ENCODE assay signal across 15 mouse cellular contexts in genomic region chr13:92722389-92722788, GRCm38 (mm10).
DNase-seq lines count a peak whose midpoint lies in the region; ATAC-seq lines count a peak whose summit lies in the region.
"Had no signal": no experiment of that assay in that cellular context is flagged by ENCODE, and none has a peak within 500 bp of the region (broad histone marks: within the 10 kb centered on the region; RNA-seq: fewer than 3 reads in every experiment).

No protein-coding gene starts in this region.

- H3K27me3 ChIP-seq in kidney, embryonic 15.5 days: no peaks in the 10 kb centered on the region
- no peaks in the 10 kb centered on the region for H3K27me3 ChIP-seq in intestine, embryonic 15.5 days (replicated peaks)
- H3K27me3 ChIP-seq: CH12.LX; hindbrain, embryonic 15.5 days; midbrain, embryonic 12.5 days; stomach, embryonic 15.5 days had no signal

- H3K4me1 ChIP-seq in kidney, embryonic 15.5 days: no peaks in the 10 kb centered on the region
- no peaks in the 10 kb centered on the region for H3K4me1 ChIP-seq in intestine, embryonic 15.5 days (replicated peaks)
- H3K4me1 ChIP-seq: hindbrain, embryonic 15.5 days; midbrain, embryonic 12.5 days; stomach, embryonic 15.5 days had no signal

- H3K4me3 ChIP-seq in kidney, embryonic 15.5 days (replicated peaks): no peak overlapping the region
- no peak overlapping the region for H3K4me3 ChIP-seq in intestine, embryonic 15.5 days (replicated peaks)
- H3K4me3 ChIP-seq: hindbrain, embryonic 15.5 days; midbrain, embryonic 12.5 days; stomach, embryonic 15.5 days had no signal

- H3K9ac ChIP-seq in kidney, embryonic 15.5 days: no peak overlapping the region
- no peak overlapping the region for H3K9ac ChIP-seq in intestine, embryonic 15.5 days
- H3K9ac ChIP-seq: hindbrain, embryonic 15.5 days; liver, embryonic 14.5 days; midbrain, embryonic 12.5 days; stomach, embryonic 15.5 days had no signal

- no peaks in the 10 kb centered on the region for H3K36me3 ChIP-seq in kidney, embryonic 15.5 days
- H3K36me3 ChIP-seq in intestine, embryonic 15.5 days: no peaks in the 10 kb centered on the region
- H3K36me3 ChIP-seq: hindbrain, embryonic 15.5 days; midbrain, embryonic 12.5 days; stomach, embryonic 15.5 days had no signal

- ATAC-seq in kidney, embryonic 15.5 days (replicated peaks; ENCODE audit: low FRiP score): 0 out of 2 replicates have a peak, but pooled peaks have one; percentile 33
- ATAC-seq in intestine, embryonic 15.5 days: 0 out of 2 replicates have a peak, but pooled peaks have one; percentile 39
- no peak for ATAC-seq in frontal cortex, adult (ENCODE audit: low TSS enrichment)

- no peaks in the 10 kb centered on the region for H3K9me3 ChIP-seq in kidney, embryonic 15.5 days (replicated peaks)
- no peaks in the 10 kb centered on the region for H3K9me3 ChIP-seq in intestine, embryonic 15.5 days
- H3K9me3 ChIP-seq: hindbrain, embryonic 15.5 days; midbrain, embryonic 12.5 days; stomach, embryonic 15.5 days had no signal

- H3K4me2 ChIP-seq in kidney, embryonic 15.5 days: no peak overlapping the region
- no peak overlapping the region for H3K4me2 ChIP-seq in intestine, embryonic 15.5 days (replicated peaks)
- H3K4me2 ChIP-seq: hindbrain, embryonic 15.5 days; midbrain, embryonic 12.5 days; stomach, embryonic 15.5 days had no signal

- H3K27ac ChIP-seq in kidney, embryonic 15.5 days: no peak overlapping the region
- no peak overlapping the region for H3K27ac ChIP-seq in intestine, embryonic 15.5 days
- H3K27ac ChIP-seq: hindbrain, embryonic 15.5 days; liver, embryonic 14.5 days; midbrain, embryonic 12.5 days; stomach, embryonic 15.5 days had no signal

- 56% methylated on average over 5 of the region's 5 CpGs for WGBS in kidney, embryonic 15.5 days
- WGBS in intestine, embryonic 15.5 days: 60% methylated on average over 5 of the region's 5 CpGs

- DNase-seq in kidney, postnatal 4 days: no peak
- DNase-seq in testis, postnatal 10 days (ENCODE audit: low spot score): peak; percentile 17
- DNase-seq in testis, postnatal 14 days (ENCODE audit: low spot score): no peak
- DNase-seq in embryo, embryonic 9.5 days (ENCODE audit: extremely low spot score): no peak
- DNase-seq: cerebellum, adult 9-10 months; embryo, embryonic 11 days; gastrocnemius, postnatal 36 days had no signal
